Mouse (Mus musculus) bone marrow, adult 2 months (tissue): ENCODE measurements around the gene Catsper2. TPM values are rescaled to one million over a fixed set of nuclear protein-coding genes. Genes with fewer than 3 reads are reported as not detected.

ENCODE experiments used
- H3K27ac ChIP-seq: fragments of 200-500 bp; 2 replicates; pipeline ENCODE4 v1.5.1; 2012; ENCODE audit warnings: low read depth, mild to moderate bottlenecking, control low read depth, inconsistent platforms, low read length; ENCODE audit not compliant: control insufficient read depth, poor library complexity, insufficient read depth
- H3K4me1 ChIP-seq: fragments of 200-500 bp; 2 replicates; pipeline ENCODE4 v1.6.1; 2011; ENCODE audit warnings: low read length; ENCODE audit not compliant: control insufficient read depth, insufficient read depth
- H3K4me3 ChIP-seq: fragments of 200-500 bp; replicated peaks from 2 replicates; pipeline ENCODE3; 2011; ENCODE audit warnings: mild to moderate bottlenecking, low read depth, low read length, control low read depth; ENCODE audit not compliant: control insufficient read depth
- CTCF ChIP-seq: fragments of 200-500 bp; IDR thresholded peaks from 2 replicates; pipeline ENCODE4 v1.5.1; 2011; ENCODE audit warnings: low read length, control low read depth; ENCODE audit not compliant: control insufficient read depth, insufficient read depth
- POLR2A ChIP-seq: fragments of 200-500 bp; IDR thresholded peaks from 2 replicates; pipeline ENCODE4 v1.6.1; 2011; ENCODE audit warnings: low read depth, mild to moderate bottlenecking, control low read depth, low read length, borderline replicate concordance; ENCODE audit not compliant: control insufficient read depth
- WGBS: fragments of 180-500 bp; shearing (Covaris S2); methylation state at CpG from one replicate; pipeline ENCODE4 v1.1.7; 2018; 5-methylcytosine and 5-hydroxymethylcytosine counted together
- polyA plus RNA-seq: library from polyadenylated mRNA; stranded (reverse); fragments of >200 nt; gene quantifications from 2 replicates; pipeline ENCODE4 v1.2.4, GENCODE M21; 2011; ENCODE audit warnings: low replicate concordance; ENCODE audit not compliant: missing spikeins, insufficient read depth, insufficient read length

Gene Catsper2
- polyA plus RNA-seq, 1 experiment, result 0.87 TPM

GRCm38 (mm10) chr2:121450093-121450492 is 36.5 kb upstream of the Catsper2 start:
- peak overlapping the region; percentile 98 for H3K27ac ChIP-seq
- TF ChIP-seq CTCF (no peak), POLR2A (no peak)
- H3K4me3 ChIP-seq, result peak overlapping the region; percentile 76
- WGBS, result under 1% methylated on average over 7 of the region's 7 CpGs
- no peaks in the 10 kb centered on the region for H3K4me1 ChIP-seq

GRCm38 (mm10) chr2:121449545-121450011 is 36.0 kb upstream of the Catsper2 start:
- peak overlapping the region; percentile 98 for H3K27ac ChIP-seq
- WGBS, result under 1% methylated on average over 54 of the region's 54 CpGs
- peak overlapping the region; percentile 76 for H3K4me3 ChIP-seq
- no peaks in the 10 kb centered on the region for H3K4me1 ChIP-seq
- TF ChIP-seq POLR2A (no peak), CTCF (no peak)

- Histone ChIP-seq H3K4me3 (peak within 1 kb of the TSS; percentile 76), H3K4me1 (no peaks in the 10 kb centered on the region), H3K27ac (peak within 1 kb of the TSS; percentile 98)
- WGBS, result under 1% methylated on average over 72 of the region's 74 CpGs
- TF ChIP-seq POLR2A, result peak; percentile 96
- TF ChIP-seq CTCF, result no peak
Measured at GRCm38 (mm10) chr2:121448739-121449535, 35.3 kb upstream of the Catsper2 start, which contains the start of gene Serf2. Gene Serf2, plus strand, starts transcription at chr2:121449195.

- TF ChIP-seq CTCF (no peak), POLR2A (no peak)
- H3K4me3 ChIP-seq, result no peak overlapping the region
- WGBS, result 11% methylated on average over 9 of the region's 9 CpGs
- H3K4me1 ChIP-seq, result no peaks in the 10 kb centered on the region
- H3K27ac ChIP-seq, result no peak overlapping the region
Measured at GRCm38 (mm10) chr2:121448136-121448535, 34.5 kb upstream of the Catsper2 start.

- peaks cover under 1% of the 10 kb centered on the region; the same call in 1 of the 2 replicates for H3K4me1 ChIP-seq
- TF ChIP-seq CTCF, result no peak
- WGBS, result 27% methylated on average over 3 of the region's 3 CpGs
Measured at GRCm38 (mm10) chr2:121447006-121447405, 33.4 kb upstream of the Catsper2 start.

GRCm38 (mm10) chr2:121446506-121446905 is 32.9 kb upstream of the Catsper2 start:
- TF ChIP-seq POLR2A (no peak), CTCF (no peak)
- no peak overlapping the region for H3K27ac ChIP-seq
- WGBS, result 76% methylated on average over 4 of the region's 4 CpGs
- H3K4me3 ChIP-seq, result no peak overlapping the region
- peaks cover 1% of the 10 kb centered on the region; the same call in 1 of the 2 replicates for H3K4me1 ChIP-seq

More at GRCm38 (mm10) chr2:121447006-121447405, 33.4 kb upstream of the Catsper2 start:
- Histone ChIP-seq H3K4me3 (no peak overlapping the region), H3K27ac (no peak overlapping the region)

GRCm38 (mm10) chr2:121445117-121445516 is 31.5 kb upstream of the Catsper2 start:
- Histone ChIP-seq H3K4me3 (no peak overlapping the region), H3K27ac (no peak overlapping the region), H3K4me1 (peaks cover 1% of the 10 kb centered on the region; the same call in 1 of the 2 replicates)
- 67% methylated on average over 3 of the region's 3 CpGs for WGBS
- TF ChIP-seq POLR2A (no peak), CTCF (no peak)

- Histone ChIP-seq H3K27ac (no peak within 1 kb of the TSS), H3K4me3 (no peak within 1 kb of the TSS), H3K4me1 (peaks cover 1% of the 10 kb centered on the region; the same call in 1 of the 2 replicates)
- 91% methylated on average over 1 of the region's 1 CpGs for WGBS
- TF ChIP-seq CTCF (no peak), POLR2A (no peak)
Measured at GRCm38 (mm10) chr2:121444178-121444577, 30.6 kb upstream of the Catsper2 start, which contains the start of gene Ell3. Gene Ell3, minus strand, starts transcription at chr2:121444278.

GRCm38 (mm10) chr2:121443068-121443349 is 29.4 kb upstream of the Catsper2 start:
- peaks cover 1% of the 10 kb centered on the region; the same call in 1 of the 2 replicates for H3K4me1 ChIP-seq
- 5% methylated on average over 8 of the region's 8 CpGs for WGBS
- no peak overlapping the region for H3K27ac ChIP-seq
- TF ChIP-seq CTCF, result no peak
- TF ChIP-seq POLR2A, result no peak
- peak overlapping the region; percentile 64 for H3K4me3 ChIP-seq
